Mouse (Mus musculus): ENCODE data around the gene F11r.

The F11r gene

DNA sequence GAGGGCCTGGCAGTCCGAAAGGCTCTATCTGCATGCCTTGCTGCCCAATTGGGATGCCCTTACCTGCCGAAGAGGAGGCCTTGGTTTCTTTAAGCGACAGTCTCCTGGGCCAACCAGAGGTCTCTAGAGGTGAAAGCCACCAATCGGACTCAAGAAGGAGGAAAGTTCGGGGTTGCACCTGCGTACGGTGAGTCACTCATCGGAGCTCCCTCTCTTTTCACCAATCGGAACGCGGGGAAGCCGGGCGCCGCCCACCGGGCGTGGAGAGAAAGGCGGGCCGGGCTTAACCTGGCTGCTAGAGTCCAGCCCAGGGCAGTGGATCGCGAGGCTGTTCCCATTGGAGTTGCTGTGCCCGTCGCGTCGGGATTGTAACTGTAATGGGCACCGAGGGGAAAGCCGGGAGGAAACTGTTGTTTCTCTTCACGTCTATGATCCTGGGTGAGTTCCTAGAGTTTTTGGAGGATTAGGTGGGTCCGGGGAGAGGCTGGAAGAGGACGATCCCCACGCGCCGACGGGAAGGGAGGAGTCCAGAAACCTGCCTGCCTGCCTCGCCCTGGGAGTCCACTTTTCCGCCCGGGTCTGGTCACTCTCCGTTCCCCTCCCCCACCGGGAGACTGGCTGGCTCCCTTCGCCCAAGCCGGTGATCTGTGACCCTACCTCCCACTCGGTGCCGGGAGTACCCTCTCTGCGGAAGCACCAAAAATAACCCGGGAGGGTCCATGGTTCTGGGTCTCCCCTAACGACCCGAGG lies at the start of gene F11r:
Gene F11r (plus strand): TSS at position 272 of the 750 bp plus-strand sequence.
- peak; percentile 96 to 97 for DNase-seq

DNA sequence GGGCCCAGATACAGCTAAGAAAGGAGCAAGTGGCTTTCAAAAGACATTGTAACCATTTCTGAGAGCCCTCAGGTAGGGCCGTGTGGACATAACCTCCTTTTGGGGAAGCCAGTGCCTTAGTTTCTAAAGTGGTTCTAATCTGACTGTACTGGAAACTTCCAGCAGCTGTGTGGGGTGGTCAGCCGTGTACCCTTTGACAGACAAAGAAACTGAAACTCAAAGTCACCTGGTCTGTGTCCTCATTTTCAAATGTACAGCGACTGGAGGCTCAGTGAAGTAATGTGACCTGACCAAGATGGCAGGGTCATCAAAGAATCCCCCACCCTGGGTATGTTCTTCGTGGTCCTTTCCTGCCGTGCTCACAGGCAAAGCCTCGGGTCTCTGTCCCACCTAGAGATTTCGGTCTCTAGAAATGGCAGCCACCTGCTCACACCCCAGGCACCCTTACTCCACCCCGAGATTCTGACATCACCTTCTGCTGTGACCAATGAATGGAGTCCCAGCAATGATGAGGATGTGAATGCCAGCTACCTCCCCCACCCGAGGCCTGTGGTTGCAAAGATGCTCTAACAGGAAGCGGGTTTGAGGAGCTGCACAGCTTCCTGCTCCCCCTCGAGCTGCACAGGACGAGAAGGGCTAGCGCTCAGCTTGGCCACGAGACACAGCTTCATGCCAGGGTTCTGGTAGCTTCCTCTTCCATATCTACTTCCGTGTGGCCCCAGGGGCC lies 48.8 kb upstream of the F11r start, which contains the start of gene Arhgap30:
Gene Arhgap30 (plus strand): TSS at position 579 of the 727 bp plus-strand sequence.
- peak; percentile 29 to 31 for DNase-seq

DNA sequence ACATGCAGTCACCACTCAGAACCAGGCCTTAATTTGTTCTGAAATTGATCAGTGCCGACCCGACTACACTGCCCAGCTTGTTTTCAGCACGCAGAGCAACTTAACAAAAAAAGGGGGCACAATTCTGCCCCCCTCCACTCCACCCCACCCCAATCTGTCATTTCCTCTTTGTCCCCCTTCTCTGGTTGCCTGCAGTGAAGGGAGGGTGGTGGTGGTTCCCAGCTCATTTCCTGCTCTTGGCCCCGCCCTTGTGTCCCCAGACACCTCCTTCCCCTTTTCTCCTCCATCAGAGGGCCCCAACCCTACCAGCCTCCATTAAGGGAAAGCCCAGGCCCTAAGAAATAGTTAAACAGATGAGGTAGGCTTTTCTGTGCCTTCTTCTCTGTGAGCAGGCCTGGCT lies 47.2 kb upstream of the F11r start:
- peak in 1 of 2 experiments; percentile 22 for DNase-seq

DNA sequence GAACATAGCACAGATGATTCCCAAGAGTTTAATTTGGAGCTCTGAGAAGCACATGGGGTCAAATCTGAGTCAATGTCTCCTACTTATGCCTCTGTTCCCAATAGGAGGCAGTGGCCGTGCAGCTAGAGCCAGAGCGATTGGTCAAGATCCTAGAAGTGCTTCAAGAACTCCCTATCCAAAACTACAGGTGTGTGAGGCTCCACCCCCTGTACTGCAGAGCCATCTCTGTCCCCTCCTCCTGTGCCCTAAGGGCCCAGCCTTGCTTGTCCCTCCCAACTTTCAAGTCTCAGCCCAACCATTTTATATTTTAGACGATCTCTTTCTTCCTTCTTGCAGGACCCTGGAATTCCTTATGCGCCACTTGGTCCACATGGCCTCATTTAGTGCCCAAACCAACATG lies 35.5 kb upstream of the F11r start:
- DNase-seq: no peak

DNA sequence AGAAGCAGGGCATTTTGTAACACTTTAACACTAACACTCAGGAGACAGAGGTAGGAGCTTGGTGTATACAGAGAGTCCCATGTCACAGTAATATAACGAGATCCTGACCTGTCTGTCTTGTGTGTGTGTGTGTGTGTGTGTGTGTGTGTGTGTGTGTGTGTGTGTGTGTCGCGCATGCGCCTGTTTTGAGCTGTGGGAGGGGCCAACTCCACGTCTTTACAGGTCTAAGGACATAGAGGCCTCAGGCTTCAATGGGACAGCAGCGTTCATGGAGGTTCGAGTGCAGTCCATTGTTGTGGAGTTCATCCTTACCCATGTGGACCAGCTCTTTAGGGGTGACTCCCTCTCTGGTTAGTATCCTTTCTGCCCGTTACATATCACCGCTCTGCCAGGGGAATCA lies 34.3 kb upstream of the F11r start:
- no peak for DNase-seq

DNA sequence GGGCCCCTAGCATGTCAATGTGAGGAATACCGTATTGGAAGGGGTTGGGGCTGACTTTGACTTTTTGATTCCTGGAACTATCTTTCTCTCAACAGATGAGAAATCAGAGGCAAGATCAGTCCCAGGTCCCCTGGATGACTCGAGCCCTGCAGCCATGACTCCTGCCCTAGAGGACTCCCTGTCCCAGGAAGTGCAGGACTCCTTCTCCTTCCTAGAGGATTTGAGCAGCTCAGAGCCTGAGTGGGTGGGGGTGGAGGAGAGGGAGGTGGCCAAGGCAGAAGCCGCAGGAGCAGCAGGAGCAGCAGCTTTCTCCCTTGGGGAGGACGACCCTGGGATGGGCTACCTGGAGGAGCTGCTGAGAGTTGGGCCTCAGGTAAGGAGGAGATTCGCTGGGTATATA lies 30.1 kb upstream of the F11r start:
- no peak for DNase-seq

DNA sequence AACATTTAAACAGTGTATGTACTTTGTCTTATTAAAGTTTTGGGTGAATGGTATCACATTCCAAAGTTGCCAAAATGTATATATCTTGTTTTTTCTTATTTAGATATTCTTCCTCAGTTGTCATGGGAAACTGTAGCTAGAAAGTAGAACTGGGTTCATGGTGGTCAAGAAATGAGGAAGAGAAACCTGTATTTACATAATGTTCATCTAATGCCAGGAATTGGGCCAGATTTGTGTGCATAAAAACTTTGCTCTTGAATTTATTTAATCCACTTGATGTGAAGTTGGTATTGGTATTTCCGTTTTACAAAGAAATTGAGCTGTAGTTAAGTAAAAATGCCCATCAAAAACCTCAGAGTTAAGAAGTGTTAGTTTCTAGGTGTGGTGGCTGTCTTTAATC lies 27.1 kb upstream of the F11r start:
- DNase-seq: no peak

DNA sequence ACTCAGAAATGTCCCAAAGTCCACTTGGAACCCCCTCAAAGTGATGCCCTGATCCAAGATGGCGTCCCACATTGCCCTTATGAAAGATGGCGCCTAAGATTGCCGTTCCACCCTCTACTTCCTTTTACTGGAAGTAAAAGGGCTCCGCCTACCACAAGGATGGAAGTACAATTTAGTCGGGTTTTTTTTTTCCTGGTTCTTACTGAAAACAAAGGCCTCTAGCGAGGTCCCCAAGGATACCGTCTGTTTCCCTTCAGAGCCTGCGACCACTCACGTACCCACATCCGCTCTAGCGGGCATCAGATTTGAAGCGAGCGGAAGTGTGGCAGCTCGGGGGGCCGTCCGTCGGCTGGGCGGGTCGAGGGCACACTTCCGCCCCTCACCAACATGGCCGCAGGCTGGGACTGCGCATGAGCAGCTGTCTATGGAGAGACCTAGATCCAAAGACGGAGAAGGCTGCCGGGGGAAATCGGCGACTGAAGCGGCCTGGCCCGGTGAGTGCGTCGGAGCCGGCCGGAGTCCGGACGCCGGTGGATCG lies 26.3 kb upstream of the F11r start, which contains the start of gene Usf1:
Gene Usf1 (plus strand): TSS at position 367 of the 538 bp plus-strand sequence.
- DNase-seq: peak; percentile 95 to 96

DNA sequence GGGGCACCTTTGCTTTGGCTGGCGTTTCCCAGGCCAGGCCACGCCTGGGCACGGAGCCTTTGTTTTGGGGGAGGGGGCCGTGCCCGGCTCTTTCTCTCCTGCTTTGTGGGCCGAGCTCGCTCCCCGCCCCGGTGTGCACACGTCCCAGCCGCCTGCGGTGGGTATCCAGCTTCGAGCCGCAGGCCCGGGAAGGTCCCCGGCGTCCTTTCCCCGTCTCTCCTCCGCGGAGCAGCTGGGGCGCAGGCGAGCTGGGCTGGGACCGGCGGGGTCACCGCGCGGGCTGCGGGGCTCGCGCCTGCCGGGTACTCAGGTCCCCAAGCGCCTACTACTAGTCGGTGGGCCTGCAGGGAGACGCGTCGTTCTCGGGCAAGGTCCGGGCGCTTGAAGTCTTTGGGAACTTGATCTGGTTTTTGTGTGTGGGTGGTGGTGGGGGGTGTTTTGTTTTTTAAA lies 25.8 kb upstream of the F11r start:
- no peak for DNase-seq

DNA sequence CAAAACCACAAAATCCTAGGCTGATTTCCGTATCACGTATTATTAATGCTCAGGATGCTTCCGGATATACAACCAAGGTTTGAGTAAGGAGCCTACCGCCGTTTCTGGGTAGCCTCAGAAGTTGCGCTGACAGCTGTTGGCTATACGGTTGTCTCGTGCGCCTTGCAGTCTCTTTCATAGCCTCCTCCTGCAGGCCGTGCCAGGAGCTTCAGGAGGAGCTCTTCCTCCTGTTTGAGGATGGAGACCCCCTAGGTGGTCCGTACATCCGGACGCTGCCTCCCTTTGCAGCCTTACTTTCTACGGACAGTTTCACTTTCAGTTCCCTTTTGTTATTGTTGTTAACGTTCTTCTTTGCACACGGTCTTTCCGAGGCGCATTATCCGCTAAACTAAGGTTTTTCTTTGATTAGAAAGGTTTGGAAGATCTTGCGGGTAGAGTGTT lies 25.3 kb upstream of the F11r start:
- DNase-seq: peak; percentile 39 to 52

DNA sequence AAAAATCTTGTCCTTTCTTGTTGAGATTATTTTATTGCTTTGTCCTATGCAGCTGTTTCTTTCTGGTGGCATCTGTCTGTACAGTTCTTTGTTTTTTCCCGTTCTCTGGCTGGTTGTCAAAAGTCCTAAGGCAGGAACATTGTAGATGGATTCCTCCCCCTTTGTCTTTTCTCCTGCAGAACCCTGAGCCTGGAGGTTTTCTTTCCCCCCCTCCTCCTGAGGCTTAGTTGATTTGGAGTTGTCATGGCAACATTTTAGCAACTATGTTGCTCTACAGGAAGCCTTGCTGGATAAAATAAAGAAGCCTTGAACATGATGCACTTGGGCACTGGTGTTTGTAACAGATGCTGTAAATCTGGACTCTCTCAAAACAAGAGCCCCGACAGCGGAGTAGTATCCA lies 24.9 kb upstream of the F11r start:
- no peak for DNase-seq

DNA sequence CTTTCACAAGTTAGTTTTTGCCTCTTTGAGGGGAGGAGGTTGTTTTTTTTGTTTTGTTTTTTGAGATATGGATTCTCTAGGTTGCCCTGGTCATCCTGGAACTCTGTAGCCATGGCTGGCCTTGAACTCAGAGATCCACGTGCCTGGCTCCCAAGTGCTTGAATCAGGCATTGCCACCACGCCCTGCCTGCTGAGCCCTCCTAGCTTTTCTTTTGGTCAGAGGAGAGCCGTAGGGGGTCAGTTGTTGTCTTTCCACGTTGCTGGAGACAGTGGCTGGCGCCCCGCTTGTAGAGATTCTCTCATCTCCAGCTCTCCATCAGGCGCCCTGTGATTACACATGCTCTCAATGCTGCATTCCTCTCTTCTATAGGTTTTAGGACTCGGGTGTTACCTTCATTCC lies 23.7 kb upstream of the F11r start:
- DNase-seq: no peak

DNA sequence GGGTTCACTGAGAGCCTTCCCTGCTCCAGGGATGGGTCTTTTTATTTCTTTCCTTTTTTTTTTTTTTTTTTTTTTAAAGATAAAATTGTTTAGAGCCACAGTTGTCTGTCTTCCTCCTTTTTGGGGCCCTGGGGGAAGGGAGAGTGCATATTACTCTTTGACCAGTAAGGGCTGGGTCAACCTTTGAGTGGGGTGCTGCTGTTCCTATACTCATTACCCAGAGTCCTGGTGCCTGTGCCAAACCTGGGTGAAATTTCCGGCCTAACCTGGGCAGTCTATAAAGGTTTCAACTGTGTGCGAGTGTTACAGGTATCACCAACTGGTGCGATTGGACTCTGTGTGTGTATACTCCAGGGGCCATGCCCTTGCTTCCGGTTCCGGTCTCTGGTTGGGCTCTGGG lies 18.7 kb upstream of the F11r start, which contains the start of gene Tstd1:
Gene Tstd1 (plus strand): TSS at position 213 of the 400 bp plus-strand sequence.
- peak; percentile 80 to 89 for DNase-seq

DNA sequence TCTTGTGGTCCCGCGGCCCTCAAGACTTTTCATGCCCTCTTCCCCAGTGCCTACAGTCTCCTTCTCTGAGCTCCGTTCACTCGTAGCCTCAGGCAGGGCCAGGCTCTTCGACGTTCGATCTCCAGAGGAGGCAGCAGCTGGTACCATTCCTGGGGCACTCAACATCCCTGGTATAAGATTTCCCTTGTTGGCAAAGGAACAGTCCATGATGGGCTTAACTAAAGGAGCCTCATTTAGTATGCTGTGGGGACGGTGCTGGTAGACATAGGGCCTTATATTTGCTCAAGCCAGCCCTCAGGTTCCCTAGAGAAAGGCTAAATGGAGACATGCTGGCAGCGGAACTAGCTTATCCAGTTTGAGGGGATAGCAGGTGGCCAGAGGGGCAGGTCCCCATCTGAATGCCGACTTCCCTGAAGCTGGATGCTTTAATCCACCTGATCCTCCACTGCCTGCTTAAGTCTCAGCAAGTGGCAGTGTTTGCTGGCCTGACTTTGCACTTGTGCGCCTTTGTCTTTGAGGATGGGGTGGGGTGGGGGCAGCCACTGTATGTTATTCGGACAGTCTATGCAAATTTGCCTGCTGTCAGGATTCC lies 17.9 kb upstream of the F11r start:
- DNase-seq: no peak

DNA sequence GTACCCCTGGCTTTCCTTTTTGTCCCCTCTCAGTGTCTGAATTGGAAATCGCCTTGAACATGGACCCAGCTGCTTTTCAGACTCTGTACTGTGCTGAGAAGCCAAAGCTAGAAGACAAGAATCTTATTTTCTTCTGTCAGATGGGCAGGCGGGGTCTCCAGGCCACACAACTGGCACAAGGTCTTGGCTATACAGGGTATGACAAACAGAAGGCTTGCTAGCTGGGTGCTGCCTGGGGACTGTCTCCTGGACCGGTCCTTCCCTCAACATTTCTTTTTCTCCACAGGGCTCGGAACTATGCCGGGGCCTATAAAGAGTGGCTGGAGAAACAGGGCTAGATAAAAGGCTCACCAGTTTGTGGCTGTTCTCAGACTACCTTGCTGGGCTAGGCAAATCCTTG lies 17.4 kb upstream of the F11r start:
- no peak for DNase-seq

DNA sequence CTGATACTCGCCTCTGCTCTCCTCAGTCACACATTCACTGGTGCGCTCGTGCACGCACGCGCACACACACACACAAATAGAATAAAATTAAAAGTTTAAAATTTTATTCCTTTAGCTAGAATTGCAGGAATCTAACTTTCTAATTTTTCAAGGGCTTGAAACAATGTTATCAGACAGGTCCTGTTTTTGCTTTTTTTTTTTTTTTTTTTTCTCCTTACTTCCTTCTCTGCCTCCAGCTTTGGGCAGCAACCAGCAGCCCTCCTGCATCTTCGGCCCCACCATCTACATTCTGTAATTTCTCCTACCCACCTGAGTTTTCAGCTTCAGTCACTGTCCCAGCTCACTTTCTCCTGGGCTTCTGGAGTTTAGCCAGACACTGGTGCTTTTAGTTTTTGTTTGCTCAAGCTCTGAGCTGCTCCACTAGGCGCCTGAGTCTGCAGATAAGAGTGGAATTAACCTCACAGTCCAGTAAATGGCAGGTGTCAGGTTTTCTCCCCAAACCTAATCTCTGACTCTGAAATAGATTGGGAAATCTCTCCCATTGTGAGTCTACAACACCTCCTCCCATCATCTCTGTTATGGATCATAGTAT lies 14.7 kb upstream of the F11r start:
- DNase-seq: no peak

DNA sequence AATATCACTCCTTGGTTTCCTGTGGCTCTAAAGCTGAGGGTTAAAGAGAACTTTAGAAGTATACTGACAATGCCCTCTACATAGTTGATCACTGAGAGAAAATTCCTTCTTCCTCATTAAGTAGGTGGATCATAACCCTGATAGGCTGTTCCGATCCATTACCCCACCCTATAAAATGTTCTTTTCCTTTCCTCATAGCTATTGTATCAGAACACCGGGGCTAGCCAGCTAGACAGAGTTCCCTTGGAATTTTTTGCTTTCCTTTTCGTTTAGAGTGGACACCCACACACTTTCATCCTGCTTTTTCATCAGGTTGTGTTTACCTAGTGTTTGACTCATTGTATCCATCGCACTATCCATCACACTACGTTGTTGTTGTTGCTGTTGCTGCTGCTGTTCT lies 12.7 kb upstream of the F11r start:
- DNase-seq: no peak

DNA sequence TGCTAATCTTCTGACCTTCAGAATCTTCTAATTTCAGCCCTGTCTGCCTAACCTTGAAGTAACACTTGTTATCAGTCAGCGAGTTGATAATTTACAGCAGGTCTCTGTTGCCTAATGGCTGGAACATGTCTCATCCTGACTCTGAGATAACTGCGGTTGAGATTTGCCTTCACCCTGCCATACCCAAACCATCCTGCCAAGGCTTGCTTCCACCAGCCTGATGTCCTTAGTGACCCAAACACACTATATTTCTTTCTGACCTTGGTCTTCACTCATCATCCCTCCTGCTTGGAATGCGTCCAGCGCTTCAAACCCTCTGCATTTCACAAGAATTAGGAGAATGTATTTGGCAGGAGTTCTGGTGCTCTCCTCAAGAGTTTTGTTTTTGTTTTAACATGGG lies 12.2 kb upstream of the F11r start:
- peak in 1 of 2 experiments; percentile 26 for DNase-seq

DNA sequence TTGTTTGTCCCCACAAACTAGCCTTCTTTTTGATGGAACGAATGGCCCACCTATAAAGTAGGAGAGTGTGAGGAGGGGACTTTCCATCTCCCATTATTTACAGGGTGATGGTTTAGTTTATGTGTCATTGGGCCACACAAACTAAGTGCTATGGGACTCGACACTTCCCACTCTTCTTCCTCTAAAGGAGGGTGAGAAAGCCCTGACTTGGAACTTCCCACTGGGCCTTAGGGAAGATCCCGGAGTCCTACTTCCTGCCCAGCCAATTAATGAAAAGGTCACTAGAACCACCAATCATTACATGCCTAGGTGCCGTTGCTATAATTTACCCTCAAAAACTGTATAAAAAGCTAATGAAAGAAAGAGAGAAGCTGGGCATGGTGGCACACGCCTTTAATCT lies 5.2 kb upstream of the F11r start:
- DNase-seq: no peak

DNA sequence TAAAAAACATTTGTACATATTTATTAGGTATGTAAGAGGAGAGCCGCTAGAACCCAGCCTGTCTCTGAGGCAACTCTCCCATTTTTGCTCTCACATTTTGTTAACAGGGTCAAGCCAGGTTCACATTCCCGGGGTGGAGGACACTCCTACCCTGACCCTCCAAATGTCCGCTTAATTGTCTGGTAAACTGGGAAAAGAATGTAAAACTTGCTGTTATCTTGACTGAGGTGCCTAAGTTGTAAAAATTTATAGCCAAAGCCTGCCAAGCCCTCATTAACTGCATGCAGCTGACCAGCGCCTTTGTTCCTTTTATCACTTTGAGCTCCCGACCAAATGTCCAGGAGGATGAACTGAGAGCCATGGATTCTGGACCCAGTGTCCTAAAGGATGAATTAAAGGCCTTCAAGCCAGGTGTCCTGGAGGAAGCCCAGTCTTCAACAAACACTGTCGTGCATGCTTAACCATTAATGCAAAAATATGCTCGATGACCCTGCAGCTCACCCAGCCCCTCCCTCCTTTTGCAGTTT lies 2.0 kb upstream of the F11r start:
- peak in 1 of 2 experiments; percentile 33 for DNase-seq

DNA sequence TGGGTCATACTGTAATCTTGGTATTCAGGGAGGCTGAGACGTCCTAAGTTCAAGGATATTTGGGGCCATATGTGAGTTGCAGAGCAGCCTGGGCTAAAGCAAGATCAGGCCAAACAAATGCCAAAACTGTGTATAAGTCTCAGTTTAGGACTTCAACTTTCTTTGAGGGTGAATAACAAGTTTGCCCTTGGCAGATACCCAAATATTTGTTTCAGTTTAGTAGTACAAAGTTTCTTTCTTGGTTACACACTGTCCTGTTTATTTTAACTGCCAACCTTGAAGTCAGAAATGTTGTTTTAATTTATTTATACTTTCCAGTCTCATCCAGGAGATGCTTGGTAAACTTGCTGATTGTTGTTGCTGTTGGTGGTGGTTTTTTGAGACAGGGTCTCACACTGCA lies 1.4 kb upstream of the F11r start:
- no peak for DNase-seq

DNA sequence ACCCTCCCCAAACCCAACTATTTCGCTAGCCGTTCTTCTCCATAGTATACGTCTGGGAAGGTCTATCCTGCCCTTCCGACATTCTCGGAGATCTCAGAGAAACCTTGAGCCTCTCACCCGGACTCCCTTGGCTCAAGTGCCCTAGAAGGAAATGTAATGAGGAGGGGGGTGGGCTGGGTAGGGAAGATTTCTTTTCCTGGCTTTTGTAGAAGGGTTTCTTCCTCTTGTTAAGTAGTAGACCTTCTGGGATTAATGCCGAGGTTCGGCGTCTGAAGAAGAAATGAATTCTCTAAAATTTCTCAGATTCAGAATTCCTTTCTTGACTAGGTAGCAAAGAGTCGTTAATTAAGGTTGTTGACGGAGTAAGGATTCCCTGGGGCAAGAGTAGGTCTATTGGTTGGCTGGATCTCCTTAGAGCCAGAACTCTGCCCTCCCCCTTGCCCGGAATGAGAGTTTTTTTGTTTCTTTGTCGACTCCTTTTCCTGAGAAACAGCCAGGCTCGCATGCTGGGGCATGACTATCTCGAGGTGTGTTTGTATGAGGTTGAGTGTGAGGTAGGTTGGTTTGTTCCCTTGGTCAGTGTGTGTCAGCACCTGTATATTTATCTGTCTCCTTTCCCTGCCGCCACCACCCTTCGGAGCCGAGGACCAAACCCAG lies 807 bp downstream of the F11r start:
- peak; percentile 56 to 62 for DNase-seq

Data from kidney, postnatal 36 days (tissue).